Mouse (Mus musculus): ENCODE data around the gene Ajap1. TPM values are rescaled to one million over a fixed set of nuclear protein-coding genes. Genes with fewer than 3 reads are reported as not detected.

Ajap1 gene
- 0.45 and 0.69 TPM in 2 replicates for polyA plus RNA-seq (2015; fragmentation: Nextera tagmentation; extraction: Ambion mirVana)

DNA sequence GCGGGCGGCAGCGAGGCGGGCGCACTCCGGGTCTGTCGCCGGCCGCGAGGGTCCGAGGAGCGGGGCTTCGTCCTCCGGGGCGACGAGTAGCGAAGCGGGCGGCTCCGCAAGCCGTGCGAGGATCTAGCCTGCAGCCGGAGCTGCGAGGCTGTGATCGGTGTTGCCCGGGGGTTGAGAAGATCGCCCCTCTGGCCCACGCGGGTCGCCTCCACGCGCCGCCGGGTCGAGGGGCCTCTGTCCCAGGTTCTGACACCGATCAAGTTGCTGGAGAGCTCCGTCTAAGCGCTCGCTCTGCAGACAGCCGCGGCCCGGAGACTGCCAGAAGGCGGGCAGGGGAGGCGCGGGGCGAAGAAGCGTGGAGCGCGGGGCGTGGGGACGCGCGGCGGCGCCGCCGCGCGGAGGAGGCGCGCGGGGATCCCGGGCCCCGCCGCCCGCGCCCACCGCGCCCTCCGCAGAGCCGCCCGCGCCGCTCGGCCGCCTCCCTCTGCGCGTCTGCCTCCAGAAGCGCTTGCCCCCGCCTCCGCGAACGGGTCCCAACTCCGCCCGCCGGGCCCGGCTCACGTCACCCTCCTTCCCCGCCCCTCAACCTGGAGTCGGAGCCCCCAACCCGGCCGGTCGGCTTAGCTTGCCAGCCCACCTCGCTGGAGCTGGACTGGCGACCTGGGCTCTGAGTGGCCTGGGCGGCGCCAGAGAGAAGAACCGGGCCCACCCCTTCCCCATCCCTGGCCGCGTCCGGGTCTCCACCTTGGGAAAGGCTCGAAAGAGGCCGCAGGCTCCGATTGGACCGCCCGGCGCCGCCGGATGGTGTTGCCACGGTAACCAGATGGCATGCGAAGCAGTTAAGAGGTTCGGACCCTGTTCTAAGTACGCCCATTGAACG lies at the start of gene Ajap1:
Gene Ajap1, minus strand, starts transcription at position 353 of the 880 bp plus-strand sequence.
- peaks cover 15% of the 10 kb centered on the region for H3K4me1 ChIP-seq
- under 1% methylated on average over 101 of the region's 114 CpGs for WGBS
- peak within 1 kb of the TSS; percentile 79 for H3K4me2 ChIP-seq
- H3K4me3 ChIP-seq (replicated peaks): peak within 1 kb of the TSS; percentile 42
- no peak within 1 kb of the TSS for H3K9ac ChIP-seq
- H3K9me3 ChIP-seq: no peaks in the 10 kb centered on the region
- ATAC-seq (ENCODE audit: insufficient read depth, low FRiP score, low read depth): no peak
- no peak within 1 kb of the TSS for H3K27ac ChIP-seq
- no peaks in the 10 kb centered on the region for H3K36me3 ChIP-seq
- peaks cover 77% of the 10 kb centered on the region for H3K27me3 ChIP-seq (replicated peaks)

DNA sequence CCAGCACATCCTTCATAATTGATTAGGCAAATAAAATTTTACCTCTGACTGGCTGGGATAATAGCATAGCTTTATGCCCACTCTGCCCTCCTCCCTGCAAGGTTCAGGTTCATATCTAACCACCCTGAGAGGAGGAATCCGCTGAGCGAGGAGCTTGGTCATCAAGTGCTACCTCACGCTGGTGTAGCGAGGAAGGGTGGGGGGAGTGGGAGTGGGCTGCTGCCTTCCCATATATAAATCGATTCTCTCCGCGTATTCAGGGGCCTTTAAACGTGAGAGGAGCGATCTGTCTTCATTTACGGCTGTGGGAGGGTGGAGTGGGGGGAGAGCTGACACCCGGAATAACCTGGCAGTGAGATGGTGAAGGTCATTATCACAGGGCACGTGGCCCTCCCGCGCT lies 47.9 kb upstream of the Ajap1 start:
- Histone ChIP-seq H3K4me2 (no peak overlapping the region), H3K36me3 (no peaks in the 10 kb centered on the region)

DNA sequence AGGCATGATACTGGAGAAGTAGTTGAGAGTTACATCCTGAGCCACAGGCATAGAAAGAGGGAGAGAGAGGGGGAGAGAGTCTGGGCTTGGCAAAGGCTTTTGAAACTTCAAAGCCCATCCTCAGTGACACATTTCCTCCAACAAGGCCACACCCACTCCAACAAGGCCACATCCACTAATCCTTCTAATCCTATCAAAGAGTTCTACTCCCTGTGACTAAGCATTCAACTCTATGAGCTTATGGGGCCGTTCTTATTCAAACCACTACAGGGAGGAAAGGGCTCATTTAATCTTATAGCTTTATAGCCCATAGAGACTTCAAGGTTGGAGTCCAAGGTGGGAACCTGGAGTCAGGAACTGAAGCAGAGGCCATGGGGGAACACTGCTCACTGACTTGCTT lies 39.0 kb upstream of the Ajap1 start:
- no peak overlapping the region for H3K4me3 ChIP-seq (replicated peaks)
- no peaks in the 10 kb centered on the region for H3K36me3 ChIP-seq
- no peak for ATAC-seq (ENCODE audit: insufficient read depth, low FRiP score, low read depth)
- no peak overlapping the region for H3K9ac ChIP-seq
- no peak overlapping the region for H3K4me2 ChIP-seq
- H3K27ac ChIP-seq: no peak overlapping the region
- H3K4me1 ChIP-seq: no peaks in the 10 kb centered on the region
- H3K27me3 ChIP-seq (replicated peaks): no peaks in the 10 kb centered on the region
- 57% methylated on average over 1 of the region's 1 CpGs for WGBS
- H3K9me3 ChIP-seq: no peaks in the 10 kb centered on the region

More for the DNA sequence above, 47.9 kb upstream of the Ajap1 start:
- 51% methylated on average over 14 of the region's 14 CpGs for WGBS
- no peaks in the 10 kb centered on the region for H3K4me1 ChIP-seq
- H3K9me3 ChIP-seq: no peaks in the 10 kb centered on the region
- ATAC-seq (ENCODE audit: insufficient read depth, low FRiP score, low read depth): no peak
- no peak overlapping the region for H3K9ac ChIP-seq
- H3K27ac ChIP-seq: no peak overlapping the region
- H3K27me3 ChIP-seq (replicated peaks): no peaks in the 10 kb centered on the region
- no peak overlapping the region for H3K4me3 ChIP-seq (replicated peaks)

DNA sequence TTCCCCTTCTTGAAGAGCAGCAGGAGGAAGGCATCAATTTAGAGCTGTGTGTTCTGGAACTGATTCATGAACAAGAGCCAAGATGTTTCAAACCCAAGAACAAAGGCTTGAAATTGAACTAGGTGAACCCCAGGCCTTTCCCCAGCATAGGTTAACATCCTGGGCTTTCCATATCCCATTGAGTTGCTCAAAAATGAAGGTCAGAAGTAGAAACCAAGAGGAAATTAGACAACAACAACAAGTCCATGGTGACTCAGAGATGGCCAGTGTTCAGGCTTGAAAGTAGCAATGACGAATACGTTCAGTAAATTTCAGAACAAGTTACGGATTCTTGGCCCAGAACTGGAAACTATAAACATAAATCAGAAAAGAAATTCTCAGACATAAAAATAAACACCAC lies 37.3 kb upstream of the Ajap1 start:
- H3K27me3 ChIP-seq (replicated peaks): no peaks in the 10 kb centered on the region
- H3K9me3 ChIP-seq: no peaks in the 10 kb centered on the region
- H3K36me3 ChIP-seq: no peaks in the 10 kb centered on the region
- no peak overlapping the region for H3K4me3 ChIP-seq (replicated peaks)
- no peak overlapping the region for H3K27ac ChIP-seq
- H3K4me2 ChIP-seq: no peak overlapping the region
- H3K9ac ChIP-seq: no peak overlapping the region
- no peak for ATAC-seq (ENCODE audit: insufficient read depth, low FRiP score, low read depth)
- 69% methylated on average over 3 of the region's 3 CpGs for WGBS
- H3K4me1 ChIP-seq: no peaks in the 10 kb centered on the region

DNA sequence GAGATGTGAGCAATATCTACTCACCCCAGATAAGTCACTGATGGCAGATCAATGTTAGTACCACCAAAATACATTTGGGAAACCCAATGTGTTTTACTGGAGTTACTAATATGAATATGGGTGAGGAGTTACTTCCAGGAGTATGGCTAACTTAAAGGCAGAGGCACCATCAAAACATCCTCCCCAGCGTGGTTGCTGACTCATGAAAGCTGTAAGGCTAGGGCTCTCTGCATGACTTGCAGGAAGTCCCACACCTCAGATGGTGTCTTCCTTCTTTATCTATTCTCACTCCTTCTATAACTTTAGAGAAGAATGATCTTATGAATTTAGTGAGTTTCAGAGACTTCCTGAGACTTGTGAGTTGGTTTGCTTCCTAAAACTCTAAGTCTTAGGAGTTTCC lies 36.7 kb upstream of the Ajap1 start:
- H3K36me3 ChIP-seq: no peaks in the 10 kb centered on the region
- H3K4me3 ChIP-seq (replicated peaks): no peak overlapping the region
- no peak for ATAC-seq (ENCODE audit: insufficient read depth, low FRiP score, low read depth)
- no peaks in the 10 kb centered on the region for H3K9me3 ChIP-seq
- H3K4me1 ChIP-seq: no peaks in the 10 kb centered on the region
- H3K4me2 ChIP-seq: no peak overlapping the region
- no peak overlapping the region for H3K9ac ChIP-seq
- H3K27ac ChIP-seq: no peak overlapping the region
- no peaks in the 10 kb centered on the region for H3K27me3 ChIP-seq (replicated peaks)
- WGBS: 82% methylated on average over 1 of the region's 1 CpGs

DNA sequence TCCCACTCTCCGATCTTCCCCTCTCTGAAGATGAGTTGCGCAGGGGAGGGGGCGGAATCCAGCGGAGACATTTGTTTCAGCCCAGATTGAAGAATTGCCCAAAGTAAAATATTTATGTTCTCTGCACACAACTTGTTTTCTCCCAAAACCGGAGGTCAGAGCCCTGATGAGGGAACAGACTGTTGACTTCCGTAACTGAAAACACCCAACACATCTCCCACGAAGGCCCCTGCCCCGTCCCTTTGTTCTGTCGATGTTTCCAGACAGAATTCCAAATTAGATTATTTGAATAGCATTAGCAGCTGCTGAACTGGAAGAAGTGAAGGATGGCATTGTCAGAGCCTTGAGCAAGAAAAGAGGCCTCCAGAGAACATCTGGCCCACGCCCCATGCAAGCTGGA lies 33.2 kb upstream of the Ajap1 start:
- Histone ChIP-seq H3K9ac (no peak overlapping the region), H3K36me3 (no peaks in the 10 kb centered on the region), H3K4me1 (no peaks in the 10 kb centered on the region), H3K4me2 (no peak overlapping the region), H3K4me3 (replicated peaks) (no peak overlapping the region), H3K27ac (no peak overlapping the region), H3K9me3 (no peaks in the 10 kb centered on the region), H3K27me3 (replicated peaks) (no peaks in the 10 kb centered on the region)
- no peak for ATAC-seq (ENCODE audit: insufficient read depth, low FRiP score, low read depth)
- 50% methylated on average over 10 of the region's 10 CpGs for whole genome bisulfite sequencing

DNA sequence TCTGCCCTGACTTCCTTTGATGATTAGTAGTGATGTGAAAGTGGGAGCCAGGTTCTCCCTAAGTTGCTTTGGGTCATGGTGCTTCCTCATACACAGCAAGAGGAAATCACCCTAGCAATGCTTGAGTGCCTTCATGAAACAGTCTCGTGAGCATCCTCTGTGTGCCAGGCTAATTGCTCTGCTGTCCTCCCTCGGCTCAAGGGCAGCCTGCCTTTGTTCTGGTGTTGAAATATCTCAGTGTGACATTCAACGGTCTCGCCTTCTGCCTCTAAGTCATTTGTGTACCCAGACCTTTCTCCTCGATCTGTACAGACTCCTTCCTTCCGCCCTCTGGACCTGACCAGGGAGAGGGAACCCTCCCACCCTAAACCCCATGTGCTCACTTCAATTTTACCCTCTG lies 31.5 kb upstream of the Ajap1 start:
- Histone ChIP-seq H3K4me2 (no peak overlapping the region), H3K4me1 (no peaks in the 10 kb centered on the region), H3K36me3 (no peaks in the 10 kb centered on the region), H3K9ac (no peak overlapping the region), H3K9me3 (no peaks in the 10 kb centered on the region), H3K27ac (no peak overlapping the region), H3K27me3 (replicated peaks) (no peaks in the 10 kb centered on the region), H3K4me3 (replicated peaks) (no peak overlapping the region)
- WGBS: 70% methylated on average over 6 of the region's 6 CpGs
- no peak for ATAC-seq (ENCODE audit: insufficient read depth, low FRiP score, low read depth)

DNA sequence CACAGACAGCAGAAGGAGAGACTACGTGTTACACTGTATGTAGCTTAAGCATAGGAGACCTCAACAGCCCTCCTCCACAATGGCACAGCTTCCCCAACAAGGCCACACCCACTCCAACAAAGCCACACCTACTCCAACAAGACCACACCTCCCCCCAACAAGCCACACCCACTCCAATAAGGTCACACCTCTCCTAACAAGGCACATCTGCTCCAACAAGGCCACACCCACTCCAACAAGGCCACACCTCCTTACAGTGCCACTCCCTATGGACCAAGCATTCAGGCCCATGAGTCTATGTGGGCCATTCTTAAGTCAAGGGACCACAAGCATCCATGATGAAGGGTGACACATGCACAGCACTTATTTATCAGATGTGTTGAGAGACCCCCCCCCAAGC lies 28.9 kb upstream of the Ajap1 start:
- no peak for ATAC-seq (ENCODE audit: insufficient read depth, low FRiP score, low read depth)
- no peak overlapping the region for H3K4me3 ChIP-seq (replicated peaks)
- no peaks in the 10 kb centered on the region for H3K36me3 ChIP-seq
- no peak overlapping the region for H3K27ac ChIP-seq
- no peaks in the 10 kb centered on the region for H3K27me3 ChIP-seq (replicated peaks)
- H3K4me1 ChIP-seq: no peaks in the 10 kb centered on the region
- no peak overlapping the region for H3K4me2 ChIP-seq
- 86% methylated on average over 1 of the region's 1 CpGs for WGBS
- no peaks in the 10 kb centered on the region for H3K9me3 ChIP-seq
- H3K9ac ChIP-seq: no peak overlapping the region

DNA sequence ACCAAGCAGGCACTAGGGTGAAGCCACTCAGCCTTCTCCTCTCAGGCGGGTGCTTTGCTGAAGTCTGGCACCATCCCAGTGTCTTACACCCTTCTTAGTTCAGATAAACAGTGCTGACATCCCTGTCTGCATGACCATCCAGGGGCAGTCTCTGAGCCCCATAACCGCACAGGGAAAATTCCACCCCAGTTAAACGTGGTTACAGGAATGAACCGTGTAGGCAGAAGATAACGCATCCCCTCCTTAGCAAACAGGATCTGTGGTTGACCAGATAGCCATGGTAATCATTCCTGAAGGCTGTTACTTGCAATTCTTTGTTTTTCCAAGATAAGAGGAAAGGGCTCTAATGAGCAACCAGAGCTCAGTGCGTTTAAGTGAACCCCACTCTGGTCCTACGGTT lies 19.3 kb upstream of the Ajap1 start:
- WGBS: 63% methylated on average over 7 of the region's 7 CpGs
- H3K4me3 ChIP-seq (replicated peaks): no peak overlapping the region
- H3K9ac ChIP-seq: no peak overlapping the region
- no peaks in the 10 kb centered on the region for H3K9me3 ChIP-seq
- no peak overlapping the region for H3K4me2 ChIP-seq
- no peak overlapping the region for H3K27ac ChIP-seq
- no peaks in the 10 kb centered on the region for H3K36me3 ChIP-seq
- no peaks in the 10 kb centered on the region for H3K4me1 ChIP-seq
- ATAC-seq (ENCODE audit: insufficient read depth, low FRiP score, low read depth): no peak
- no peaks in the 10 kb centered on the region for H3K27me3 ChIP-seq (replicated peaks)

DNA sequence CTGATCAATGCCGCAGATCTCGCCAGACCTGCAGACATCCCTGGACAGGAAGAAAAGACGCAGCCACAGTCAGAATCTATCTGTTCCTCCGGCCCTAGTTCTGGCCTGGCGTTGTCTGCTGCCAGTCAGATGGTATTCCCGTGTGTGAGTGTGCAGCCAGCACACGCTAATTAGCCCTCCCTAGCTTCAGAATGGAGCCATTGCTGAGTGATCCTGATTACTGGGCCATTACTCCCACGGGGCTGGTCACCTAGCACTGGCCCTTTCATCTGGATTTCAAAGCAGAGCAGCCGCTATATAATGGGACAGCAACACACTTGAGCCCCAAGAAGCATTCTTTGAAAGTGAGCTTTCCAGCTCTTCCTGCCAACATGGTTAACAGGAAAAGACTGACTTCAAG lies 9.8 kb upstream of the Ajap1 start:
- no peaks in the 10 kb centered on the region; the same call in 1 of the 2 replicates for H3K27me3 ChIP-seq (replicated peaks)
- WGBS: 76% methylated on average over 9 of the region's 9 CpGs
- no peaks in the 10 kb centered on the region for H3K36me3 ChIP-seq
- no peak overlapping the region for H3K4me3 ChIP-seq (replicated peaks)
- H3K4me2 ChIP-seq: no peak overlapping the region
- no peaks in the 10 kb centered on the region for H3K4me1 ChIP-seq
- H3K27ac ChIP-seq: no peak overlapping the region
- ATAC-seq (ENCODE audit: insufficient read depth, low FRiP score, low read depth): no peak
- no peak overlapping the region for H3K9ac ChIP-seq
- H3K9me3 ChIP-seq: no peaks in the 10 kb centered on the region

DNA sequence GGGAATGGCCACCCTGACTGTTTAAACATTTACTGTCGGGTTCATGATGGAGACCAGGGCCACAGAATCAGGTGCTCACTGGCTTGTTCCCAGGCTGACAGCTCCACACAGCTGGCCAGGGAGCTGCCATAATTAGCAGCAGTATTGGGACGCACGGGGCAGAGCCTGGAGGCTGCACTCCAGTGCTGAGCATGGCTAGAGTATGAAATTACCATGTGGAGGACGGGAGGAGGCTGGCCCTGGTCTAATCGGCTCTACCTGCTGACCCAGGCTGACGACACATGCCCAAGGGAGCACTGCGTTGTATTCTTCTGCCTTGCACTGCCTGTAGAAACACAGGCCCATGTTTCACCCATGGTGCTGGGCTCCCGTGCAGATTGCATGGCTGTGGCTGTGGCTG lies 6.5 kb upstream of the Ajap1 start:
- Histone ChIP-seq H3K9ac (no peak overlapping the region), H3K4me3 (replicated peaks) (no peak overlapping the region), H3K27me3 (replicated peaks) (peaks cover 15% of the 10 kb centered on the region), H3K27ac (no peak overlapping the region), H3K9me3 (no peaks in the 10 kb centered on the region), H3K36me3 (no peaks in the 10 kb centered on the region), H3K4me1 (no peaks in the 10 kb centered on the region), H3K4me2 (no peak overlapping the region)
- 72% methylated on average over 8 of the region's 8 CpGs for WGBS
- ATAC-seq (ENCODE audit: insufficient read depth, low FRiP score, low read depth): no peak

DNA sequence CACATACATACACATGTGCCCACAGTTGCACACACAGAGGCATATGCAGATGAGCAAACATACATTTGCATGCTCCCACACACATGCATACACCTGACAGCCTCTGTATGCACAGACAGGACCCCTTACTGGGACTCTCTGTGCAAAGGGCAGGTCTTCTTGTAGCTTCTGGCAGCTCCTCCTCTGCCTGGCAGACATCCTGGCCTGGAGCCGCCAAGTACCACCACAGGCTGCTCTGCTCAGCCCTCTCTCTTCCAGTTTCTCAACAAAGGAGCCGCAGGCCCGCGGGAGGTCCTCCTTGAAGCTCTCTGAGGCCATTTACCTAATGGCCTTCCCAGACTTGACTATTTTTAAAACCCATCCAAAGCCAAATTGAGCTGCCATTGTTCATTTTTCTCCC lies 3.3 kb upstream of the Ajap1 start:
- no peak overlapping the region for H3K9ac ChIP-seq
- peaks cover 15% of the 10 kb centered on the region for H3K4me1 ChIP-seq
- ATAC-seq (ENCODE audit: insufficient read depth, low FRiP score, low read depth): no peak
- H3K4me3 ChIP-seq (replicated peaks): no peak overlapping the region
- H3K27me3 ChIP-seq (replicated peaks): peaks cover 47% of the 10 kb centered on the region
- H3K36me3 ChIP-seq: no peaks in the 10 kb centered on the region
- H3K27ac ChIP-seq: no peak overlapping the region
- H3K4me2 ChIP-seq: no peak overlapping the region
- 36% methylated on average over 4 of the region's 4 CpGs for WGBS
- H3K9me3 ChIP-seq: no peaks in the 10 kb centered on the region

Data from stomach, embryonic 15.5 days (tissue).